Mouse (Mus musculus): ENCODE results near the gene Ndufaf3. TPM values are rescaled to one million over a fixed set of nuclear protein-coding genes. Genes with fewer than 3 reads are reported as not detected.

The Ndufaf3 gene
- total and polyA plus RNA-seq, 2 experiments from 2014 or later, result 70.5 to 88.9 TPM

GRCm38 (mm10) chr9:108546875-108547274 is 20.4 kb downstream of the Ndufaf3 start:
- Histone ChIP-seq H3K9me3 (ENCODE audit: low read length) (no peaks in the 10 kb centered on the region), H3K4me3 (ENCODE audit: low read length) (no peak overlapping the region), H3K9ac (replicated peaks; ENCODE audit: low read length) (no peak overlapping the region), H3K4me1 (ENCODE audit: insufficient read depth, low read length) (no peaks in the 10 kb centered on the region), H3K27me3 (ENCODE audit: insufficient read depth, low read length) (no peaks in the 10 kb centered on the region), H3K36me3 (ENCODE audit: insufficient read depth, low read length) (peaks cover 62% of the 10 kb centered on the region), H3K4me2 (ENCODE audit: low read depth, low read length) (no peak overlapping the region), H3K27ac (no peak overlapping the region)
- WGBS, result 97% methylated on average over 1 of the region's 1 CpGs
- TF ChIP-seq CTCF (IDR thresholded peaks at IDR 0.05; ENCODE audit: low read depth), result no peak
- DNase-seq (ENCODE audit: low spot score) (no peak), ATAC-seq (no peak)

- DNase-seq (ENCODE audit: low spot score), result no peak
- peaks cover 65% of the 10 kb centered on the region for H3K36me3 ChIP-seq (ENCODE audit: insufficient read depth, low read length)
- 93% methylated on average over 3 of the region's 3 CpGs for WGBS
- TF ChIP-seq CTCF (IDR thresholded peaks at IDR 0.05; ENCODE audit: low read depth), result no peak
- H3K27me3 ChIP-seq (ENCODE audit: insufficient read depth, low read length), result no peaks in the 10 kb centered on the region
- H3K9me3 ChIP-seq (ENCODE audit: low read length), result no peaks in the 10 kb centered on the region
- no peak overlapping the region for H3K4me3 ChIP-seq (ENCODE audit: low read length)
- no peak overlapping the region for H3K9ac ChIP-seq (replicated peaks; ENCODE audit: low read length)
- no peak overlapping the region for H3K4me2 ChIP-seq (ENCODE audit: low read depth, low read length)
- no peaks in the 10 kb centered on the region for H3K4me1 ChIP-seq (ENCODE audit: insufficient read depth, low read length)
- no peak overlapping the region for H3K27ac ChIP-seq
- ATAC-seq, result no peak
Observed at GRCm38 (mm10) chr9:108545986-108546385, 21.2 kb downstream of the Ndufaf3 start.

- Histone ChIP-seq H3K9ac (replicated peaks; ENCODE audit: low read length) (no peak overlapping the region), H3K4me1 (ENCODE audit: insufficient read depth, low read length) (no peaks in the 10 kb centered on the region), H3K4me3 (ENCODE audit: low read length) (no peak overlapping the region), H3K4me2 (ENCODE audit: low read depth, low read length) (no peak overlapping the region), H3K36me3 (ENCODE audit: insufficient read depth, low read length) (peaks cover 53% of the 10 kb centered on the region), H3K27ac (no peak overlapping the region), H3K9me3 (ENCODE audit: low read length) (no peaks in the 10 kb centered on the region), H3K27me3 (ENCODE audit: insufficient read depth, low read length) (no peaks in the 10 kb centered on the region)
- ATAC-seq (no peak), DNase-seq (ENCODE audit: low spot score) (no peak)
- no peak for TF ChIP-seq CTCF (IDR thresholded peaks at IDR 0.05; ENCODE audit: low read depth)
Observed at GRCm38 (mm10) chr9:108540846-108541245, 26.4 kb downstream of the Ndufaf3 start.

- ATAC-seq (no peak), DNase-seq (ENCODE audit: low spot score) (no peak)
- Histone ChIP-seq H3K27me3 (ENCODE audit: insufficient read depth, low read length) (no peaks in the 10 kb centered on the region), H3K4me1 (ENCODE audit: insufficient read depth, low read length) (no peaks in the 10 kb centered on the region), H3K9ac (replicated peaks; ENCODE audit: low read length) (no peak overlapping the region), H3K36me3 (ENCODE audit: insufficient read depth, low read length) (peaks cover 52% of the 10 kb centered on the region), H3K4me3 (ENCODE audit: low read length) (no peak overlapping the region), H3K27ac (no peak overlapping the region), H3K4me2 (ENCODE audit: low read depth, low read length) (no peak overlapping the region), H3K9me3 (ENCODE audit: low read length) (no peaks in the 10 kb centered on the region)
- TF ChIP-seq CTCF (IDR thresholded peaks at IDR 0.05; ENCODE audit: low read depth), result no peak
- 95% methylated on average over 1 of the region's 1 CpGs for WGBS
Observed at GRCm38 (mm10) chr9:108531496-108531895, 35.7 kb downstream of the Ndufaf3 start.

GRCm38 (mm10) chr9:108530954-108531353 is 36.3 kb downstream of the Ndufaf3 start:
- Histone ChIP-seq H3K27me3 (ENCODE audit: insufficient read depth, low read length) (no peaks in the 10 kb centered on the region), H3K4me2 (ENCODE audit: low read depth, low read length) (no peak overlapping the region), H3K9me3 (ENCODE audit: low read length) (no peaks in the 10 kb centered on the region), H3K4me1 (ENCODE audit: insufficient read depth, low read length) (no peaks in the 10 kb centered on the region), H3K9ac (replicated peaks; ENCODE audit: low read length) (no peak overlapping the region), H3K27ac (no peak overlapping the region), H3K4me3 (ENCODE audit: low read length) (no peak overlapping the region), H3K36me3 (ENCODE audit: insufficient read depth, low read length) (peaks cover 48% of the 10 kb centered on the region)
- 88% methylated on average over 1 of the region's 1 CpGs for WGBS
- no peak for TF ChIP-seq CTCF (IDR thresholded peaks at IDR 0.05; ENCODE audit: low read depth)
- ATAC-seq (no peak), DNase-seq (ENCODE audit: low spot score) (no peak)

GRCm38 (mm10) chr9:108525400-108525799 is 41.8 kb downstream of the Ndufaf3 start:
- Histone ChIP-seq H3K4me1 (ENCODE audit: insufficient read depth, low read length) (no peaks in the 10 kb centered on the region), H3K9me3 (ENCODE audit: low read length) (no peaks in the 10 kb centered on the region), H3K9ac (replicated peaks; ENCODE audit: low read length) (no peak overlapping the region), H3K27me3 (ENCODE audit: insufficient read depth, low read length) (no peaks in the 10 kb centered on the region), H3K4me2 (ENCODE audit: low read depth, low read length) (no peak overlapping the region), H3K4me3 (ENCODE audit: low read length) (no peak overlapping the region), H3K27ac (no peak overlapping the region), H3K36me3 (ENCODE audit: insufficient read depth, low read length) (peaks cover 15% of the 10 kb centered on the region)
- WGBS, result 84% methylated on average over 3 of the region's 3 CpGs
- TF ChIP-seq CTCF (IDR thresholded peaks at IDR 0.05; ENCODE audit: low read depth), result no peak
- ATAC-seq (no peak), DNase-seq (ENCODE audit: low spot score) (no peak)

GRCm38 (mm10) chr9:108523341-108523740 is 43.9 kb downstream of the Ndufaf3 start:
- TF ChIP-seq CTCF (IDR thresholded peaks at IDR 0.05; ENCODE audit: low read depth), result no peak
- H3K4me3 ChIP-seq (ENCODE audit: low read length), result no peak overlapping the region
- peaks cover 2% of the 10 kb centered on the region; the same call in 1 of the 2 replicates for H3K36me3 ChIP-seq (ENCODE audit: insufficient read depth, low read length)
- no peak for DNase-seq (ENCODE audit: low spot score)
- peaks cover 9% of the 10 kb centered on the region; the same call in 1 of the 2 replicates for H3K4me1 ChIP-seq (ENCODE audit: insufficient read depth, low read length)
- H3K9me3 ChIP-seq (ENCODE audit: low read length), result no peaks in the 10 kb centered on the region
- ATAC-seq, result no peak
- no peak overlapping the region for H3K4me2 ChIP-seq (ENCODE audit: low read depth, low read length)
- H3K27me3 ChIP-seq (ENCODE audit: insufficient read depth, low read length), result no peaks in the 10 kb centered on the region
- H3K27ac ChIP-seq, result no peak overlapping the region
- 96% methylated on average over 4 of the region's 4 CpGs for WGBS
- H3K9ac ChIP-seq (replicated peaks; ENCODE audit: low read length), result no peak overlapping the region
